Mouse (Mus musculus): Measurements from ENCODE around the gene Sash1. TPM values are rescaled to one million over a fixed set of nuclear protein-coding genes. Genes with fewer than 3 reads are reported as not detected.

Sash1 gene
- polyA plus RNA-seq, 1 experiment from 2014 or later: 2.6 TPM

- 91% methylated on average over 11 of the region's 11 CpGs for WGBS
- ATAC-seq (replicated peaks; ENCODE audit: extremely low read depth, insufficient read depth, low FRiP score): no peak
Observed at GRCm38 (mm10) chr10:8749537-8749936, 136.3 kb downstream of the Sash1 start.

GRCm38 (mm10) chr10:8747450-8748212 lies 138.2 kb downstream of the Sash1 start:
- no peaks in the 10 kb centered on the region for H3K9me3 ChIP-seq (replicated peaks; ENCODE audit: control insufficient read depth, low read length)
- H3K4me1 ChIP-seq (ENCODE audit: control insufficient read depth, insufficient read depth, low read length): no peaks in the 10 kb centered on the region
- H3K36me3 ChIP-seq (ENCODE audit: control insufficient read depth, insufficient read depth): peaks cover 18% of the 10 kb centered on the region
- H3K9ac ChIP-seq (ENCODE audit: low read length): no peak overlapping the region
- H3K4me2 ChIP-seq (ENCODE audit: low read depth, low read length): no peak overlapping the region
- no peak for ATAC-seq (replicated peaks; ENCODE audit: extremely low read depth, insufficient read depth, low FRiP score)
- WGBS: 83% methylated on average over 21 of the region's 21 CpGs
- no peaks in the 10 kb centered on the region for H3K27me3 ChIP-seq (ENCODE audit: control insufficient read depth, insufficient read depth, low read length)
- H3K4me3 ChIP-seq (ENCODE audit: low read length): no peak overlapping the region
- H3K27ac ChIP-seq (ENCODE audit: low read length): no peak overlapping the region

More at GRCm38 (mm10) chr10:8749537-8749936, 136.3 kb downstream of the Sash1 start:
- H3K27ac ChIP-seq (ENCODE audit: low read length): no peak overlapping the region
- H3K36me3 ChIP-seq (ENCODE audit: control insufficient read depth, insufficient read depth): peaks cover 9% of the 10 kb centered on the region; the same call in 1 of the 2 replicates
- H3K4me1 ChIP-seq (ENCODE audit: control insufficient read depth, insufficient read depth, low read length): 0 out of 2 replicates have a peak, but pooled peaks cover 2% of the 10 kb centered on the region
- no peaks in the 10 kb centered on the region for H3K27me3 ChIP-seq (ENCODE audit: control insufficient read depth, insufficient read depth, low read length)
- no peaks in the 10 kb centered on the region for H3K9me3 ChIP-seq (replicated peaks; ENCODE audit: control insufficient read depth, low read length)
- no peak overlapping the region for H3K4me3 ChIP-seq (ENCODE audit: low read length)
- H3K9ac ChIP-seq (ENCODE audit: low read length): no peak overlapping the region
- no peak overlapping the region for H3K4me2 ChIP-seq (ENCODE audit: low read depth, low read length)

GRCm38 (mm10) chr10:8746082-8746696 lies 139.7 kb downstream of the Sash1 start:
- Histone ChIP-seq H3K4me2 (ENCODE audit: low read depth, low read length) (no peak overlapping the region), H3K27ac (ENCODE audit: low read length) (no peak overlapping the region), H3K9me3 (replicated peaks; ENCODE audit: control insufficient read depth, low read length) (no peaks in the 10 kb centered on the region), H3K4me3 (ENCODE audit: low read length) (no peak overlapping the region), H3K36me3 (ENCODE audit: control insufficient read depth, insufficient read depth) (peaks cover 27% of the 10 kb centered on the region), H3K4me1 (ENCODE audit: control insufficient read depth, insufficient read depth, low read length) (no peaks in the 10 kb centered on the region), H3K9ac (ENCODE audit: low read length) (no peak overlapping the region), H3K27me3 (ENCODE audit: control insufficient read depth, insufficient read depth, low read length) (no peaks in the 10 kb centered on the region)
- ATAC-seq (replicated peaks; ENCODE audit: extremely low read depth, insufficient read depth, low FRiP score): no peak
- 70% methylated on average over 14 of the region's 14 CpGs for WGBS

DNA sequence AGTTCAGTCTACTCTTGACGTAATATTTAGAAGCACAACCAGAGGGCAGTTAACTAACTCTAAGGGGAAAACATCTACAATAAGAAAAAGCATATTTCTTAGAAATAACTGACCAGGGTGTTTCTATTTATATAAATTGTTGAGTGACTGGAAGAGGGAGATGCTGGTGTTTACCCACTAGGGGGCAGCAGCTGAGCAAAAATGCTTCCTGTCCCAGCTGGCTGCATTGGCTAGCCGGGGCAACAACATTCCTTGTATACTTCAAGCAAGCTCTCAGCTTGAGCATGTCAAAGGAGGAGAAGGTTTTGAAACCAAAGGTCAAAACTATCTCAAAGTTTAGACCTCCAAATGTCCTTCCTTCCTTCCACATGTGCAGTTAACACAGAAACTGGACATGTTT lies 143.0 kb downstream of the Sash1 start:
- no peak for ATAC-seq (replicated peaks; ENCODE audit: extremely low read depth, insufficient read depth, low FRiP score)
- Histone ChIP-seq H3K27me3 (ENCODE audit: control insufficient read depth, insufficient read depth, low read length) (no peaks in the 10 kb centered on the region), H3K4me2 (ENCODE audit: low read depth, low read length) (no peak overlapping the region), H3K9ac (ENCODE audit: low read length) (no peak overlapping the region), H3K36me3 (ENCODE audit: control insufficient read depth, insufficient read depth) (peaks cover 32% of the 10 kb centered on the region), H3K4me3 (ENCODE audit: low read length) (no peak overlapping the region), H3K4me1 (ENCODE audit: control insufficient read depth, insufficient read depth, low read length) (no peaks in the 10 kb centered on the region), H3K27ac (ENCODE audit: low read length) (no peak overlapping the region), H3K9me3 (replicated peaks; ENCODE audit: control insufficient read depth, low read length) (no peaks in the 10 kb centered on the region)
- 37% methylated on average over 2 of the region's 2 CpGs for WGBS

DNA sequence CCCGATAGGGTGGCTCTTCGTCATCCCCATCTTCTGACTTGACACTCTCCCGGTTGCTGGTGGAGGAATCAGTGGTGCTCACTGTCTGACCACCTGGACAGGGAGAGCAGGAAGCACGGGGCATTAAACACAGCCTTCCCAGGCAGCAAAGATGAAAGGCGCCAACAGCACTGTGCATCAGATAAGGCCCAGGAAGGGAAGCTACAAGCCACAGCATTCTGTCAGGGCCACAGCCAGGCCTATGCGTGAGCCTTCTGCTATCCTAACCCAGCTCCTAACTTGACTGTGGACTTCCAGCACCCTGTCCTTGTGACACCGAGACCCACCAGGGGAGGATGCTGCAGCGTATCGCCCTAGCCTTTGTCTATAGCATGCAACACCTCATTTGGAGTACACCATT lies 144.4 kb downstream of the Sash1 start:
- H3K27ac ChIP-seq (ENCODE audit: low read length): peak overlapping the region; percentile 2; the same call in 1 of the 2 replicates
- no peak for ATAC-seq (replicated peaks; ENCODE audit: extremely low read depth, insufficient read depth, low FRiP score)

GRCm38 (mm10) chr10:8740797-8741196 lies 145.1 kb downstream of the Sash1 start:
- Histone ChIP-seq H3K36me3 (ENCODE audit: control insufficient read depth, insufficient read depth) (peaks cover 34% of the 10 kb centered on the region), H3K4me3 (ENCODE audit: low read length) (no peak overlapping the region), H3K27ac (ENCODE audit: low read length) (no peak overlapping the region), H3K9ac (ENCODE audit: low read length) (no peak overlapping the region), H3K27me3 (ENCODE audit: control insufficient read depth, insufficient read depth, low read length) (no peaks in the 10 kb centered on the region), H3K9me3 (replicated peaks; ENCODE audit: control insufficient read depth, low read length) (no peaks in the 10 kb centered on the region), H3K4me1 (ENCODE audit: control insufficient read depth, insufficient read depth, low read length) (no peaks in the 10 kb centered on the region), H3K4me2 (ENCODE audit: low read depth, low read length) (no peak overlapping the region)
- 73% methylated on average over 5 of the region's 5 CpGs for WGBS
- ATAC-seq (replicated peaks; ENCODE audit: extremely low read depth, insufficient read depth, low FRiP score): no peak

More for the DNA sequence above, 144.4 kb downstream of the Sash1 start:
- no peaks in the 10 kb centered on the region for H3K27me3 ChIP-seq (ENCODE audit: control insufficient read depth, insufficient read depth, low read length)
- H3K4me1 ChIP-seq (ENCODE audit: control insufficient read depth, insufficient read depth, low read length): no peaks in the 10 kb centered on the region
- H3K4me2 ChIP-seq (ENCODE audit: low read depth, low read length): no peak overlapping the region
- H3K9ac ChIP-seq (ENCODE audit: low read length): no peak overlapping the region
- no peak overlapping the region for H3K4me3 ChIP-seq (ENCODE audit: low read length)
- H3K9me3 ChIP-seq (replicated peaks; ENCODE audit: control insufficient read depth, low read length): no peaks in the 10 kb centered on the region
- 82% methylated on average over 9 of the region's 9 CpGs for WGBS
- H3K36me3 ChIP-seq (ENCODE audit: control insufficient read depth, insufficient read depth): peaks cover 34% of the 10 kb centered on the region

DNA sequence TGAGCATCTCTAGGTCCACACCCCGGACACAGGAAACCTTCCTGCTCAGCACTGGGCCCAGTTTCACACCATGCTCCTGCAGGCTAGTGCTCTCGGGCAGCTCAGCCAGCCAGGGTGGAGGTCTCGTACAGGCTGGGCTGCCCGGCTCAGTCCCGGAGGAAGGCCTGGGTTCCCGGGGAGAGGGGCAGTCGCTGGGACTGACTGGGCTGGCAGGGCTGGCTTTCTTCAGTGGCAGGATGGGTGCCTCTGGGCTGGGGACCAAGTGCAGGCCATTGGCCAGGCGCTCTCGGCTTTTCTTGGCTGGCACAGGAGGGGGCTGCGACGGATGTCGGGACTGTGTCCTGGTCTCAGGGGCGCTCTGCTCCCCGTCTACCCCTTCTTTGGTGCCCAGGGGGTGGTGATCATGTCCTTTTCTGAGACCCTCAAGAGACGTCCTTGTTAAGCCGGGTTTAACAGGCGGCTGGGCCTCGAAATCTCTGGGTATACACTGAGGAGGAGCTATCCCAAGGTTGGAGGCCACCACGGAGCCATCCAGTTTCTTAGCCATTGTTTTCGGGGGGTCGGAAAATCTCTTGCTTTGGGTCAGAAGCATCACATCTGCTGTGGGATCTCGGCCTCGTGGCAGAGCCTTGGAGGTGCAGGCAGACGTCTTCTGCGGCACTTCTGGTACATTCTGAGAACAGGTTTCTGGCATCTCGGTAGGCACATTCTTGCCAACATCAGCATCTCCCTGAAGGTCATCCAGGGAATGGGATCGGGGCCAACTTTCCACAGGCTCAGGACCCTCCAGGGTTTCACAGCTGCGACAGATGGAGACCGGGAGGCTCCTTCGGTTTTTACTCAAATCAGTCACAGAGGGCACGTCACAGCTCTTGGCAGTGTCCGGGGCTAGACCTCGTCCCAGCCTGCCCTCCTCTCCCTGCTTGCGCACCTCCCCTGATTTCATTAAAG lies 156.2 kb downstream of the Sash1 start:
- no peak for ATAC-seq (replicated peaks; ENCODE audit: extremely low read depth, insufficient read depth, low FRiP score)

DNA sequence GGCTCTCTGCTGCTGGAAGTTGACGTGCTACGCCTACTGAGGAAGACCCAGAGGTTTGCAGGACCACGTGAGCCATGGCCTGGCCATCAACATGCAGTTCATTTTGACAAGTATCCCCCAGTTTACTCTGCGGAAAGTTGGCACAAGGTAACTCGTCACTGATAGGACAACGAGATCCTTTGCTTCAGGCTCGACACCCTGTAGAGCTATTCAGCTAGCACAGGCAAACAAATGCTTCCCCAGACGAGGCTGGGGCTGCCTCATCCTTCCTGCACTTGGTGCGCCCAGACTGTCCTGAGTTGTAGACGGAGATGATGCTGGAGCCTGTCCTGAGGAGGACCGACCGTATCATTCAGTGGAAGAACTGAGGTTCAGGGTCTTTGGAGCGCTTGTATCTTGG lies 166.5 kb downstream of the Sash1 start:
- Histone ChIP-seq H3K36me3 (ENCODE audit: control insufficient read depth, insufficient read depth) (peaks cover 6% of the 10 kb centered on the region; the same call in 1 of the 2 replicates), H3K9me3 (replicated peaks; ENCODE audit: control insufficient read depth, low read length) (no peaks in the 10 kb centered on the region), H3K4me1 (ENCODE audit: control insufficient read depth, insufficient read depth, low read length) (no peaks in the 10 kb centered on the region), H3K4me2 (ENCODE audit: low read depth, low read length) (no peak overlapping the region), H3K4me3 (ENCODE audit: low read length) (no peak overlapping the region), H3K9ac (ENCODE audit: low read length) (no peak overlapping the region), H3K27me3 (ENCODE audit: control insufficient read depth, insufficient read depth, low read length) (no peaks in the 10 kb centered on the region), H3K27ac (ENCODE audit: low read length) (no peak overlapping the region)
- 67% methylated on average over 13 of the region's 13 CpGs for WGBS
- no peak for ATAC-seq (replicated peaks; ENCODE audit: extremely low read depth, insufficient read depth, low FRiP score)

More for the DNA sequence above, 156.2 kb downstream of the Sash1 start:
- Histone ChIP-seq H3K4me2 (ENCODE audit: low read depth, low read length) (no peak overlapping the region), H3K36me3 (ENCODE audit: control insufficient read depth, insufficient read depth) (peaks cover 55% of the 10 kb centered on the region), H3K9ac (ENCODE audit: low read length) (no peak overlapping the region), H3K9me3 (replicated peaks; ENCODE audit: control insufficient read depth, low read length) (no peaks in the 10 kb centered on the region), H3K27ac (ENCODE audit: low read length) (no peak overlapping the region), H3K27me3 (ENCODE audit: control insufficient read depth, insufficient read depth, low read length) (no peaks in the 10 kb centered on the region), H3K4me1 (ENCODE audit: control insufficient read depth, insufficient read depth, low read length) (no peaks in the 10 kb centered on the region), H3K4me3 (ENCODE audit: low read length) (no peak overlapping the region)
- WGBS: 89% methylated on average over 34 of the region's 34 CpGs
